Mouse (Mus musculus) forebrain, embryonic 14.5 days (tissue): ENCODE measurements around the gene Glg1. TPM values are rescaled to one million over a fixed set of nuclear protein-coding genes. Genes with fewer than 3 reads are reported as not detected.
"Not testable (repeated sequence)": the region's sequence is repeated elsewhere in the genome, so short reads cannot be mapped to it uniquely, and the experiment has no call there.

Experiments used
- ATAC-seq: fragments of 200-750 bp; cut with Nextera tagmentation; 2 replicates; pipeline ENCODE4 v1.8.0; 2017; ENCODE audit warnings: mild to moderate bottlenecking, moderate library complexity
- DNase-seq: peaks from one replicate; pipeline ENCODE4 v3.0.0-alpha.2; 2015; ENCODE audit warnings: low spot score
- H3K27ac ChIP-seq: fragments of 300-500 bp; sonication (generic); 2 replicates; pipeline ENCODE4 v1.5.1; 2014; ENCODE audit warnings: low read depth, mild to moderate bottlenecking, control low read depth, low read length, moderate library complexity
- H3K27me3 ChIP-seq: fragments of 300-500 bp; sonication (generic); replicated peaks from 2 replicates; pipeline ENCODE4 v1.6.1; 2014; ENCODE audit warnings: low read length, control low read depth, mixed read lengths; ENCODE audit not compliant: control insufficient read depth, insufficient read depth
- H3K36me3 ChIP-seq: fragments of 300-500 bp; sonication (generic); 2 replicates; pipeline ENCODE4 v1.6.1; 2014; ENCODE audit warnings: low read length, control low read depth; ENCODE audit not compliant: control insufficient read depth, insufficient read depth
- H3K4me1 ChIP-seq: fragments of 300-500 bp; sonication (generic); 2 replicates; pipeline ENCODE4 v1.6.1; 2014; ENCODE audit warnings: antibody characterized with exemption, low read length, control low read depth; ENCODE audit not compliant: control insufficient read depth, insufficient read depth
- H3K4me2 ChIP-seq: fragments of 300-500 bp; sonication (generic); 2 replicates; pipeline ENCODE4 v1.6.1; 2014; ENCODE audit warnings: mild to moderate bottlenecking, control low read depth, low read length
- H3K4me3 ChIP-seq: fragments of 300-500 bp; sonication (generic); 2 replicates; pipeline ENCODE4 v1.5.1; 2014; ENCODE audit warnings: low read depth, low read length, control low read depth
- H3K9ac ChIP-seq: fragments of 300-500 bp; sonication (generic); 2 replicates; pipeline ENCODE4 v1.6.1; 2014; ENCODE audit warnings: mild to moderate bottlenecking, low read length, control low read depth, moderate library complexity
- H3K9me3 ChIP-seq: fragments of 300-500 bp; sonication (generic); replicated peaks from 2 replicates; pipeline ENCODE4 v1.6.1; 2016; ENCODE audit warnings: low read length, control low read depth, mixed read lengths; ENCODE audit not compliant: control insufficient read depth
- WGBS: fragments of 180-500 bp; shearing (Covaris S2); extraction: QIAGEN DNeasy Blood & Tissue Kit; methylation state at CpG from one replicate; pipeline ENCODE4 v1.1.7; 2014; 5-methylcytosine and 5-hydroxymethylcytosine counted together
- polyA plus RNA-seq: library from polyadenylated mRNA; unstranded; fragments of >200 nt; fragmentation: Nextera tagmentation; extraction: Ambion mirVana; gene quantifications from 2 replicates; pipeline ENCODE4 v1.2.1, GENCODE M21; 2014

The Glg1 gene
- polyA plus RNA-seq, 1 experiment from 2014 or later = 65.2 TPM

DNA sequence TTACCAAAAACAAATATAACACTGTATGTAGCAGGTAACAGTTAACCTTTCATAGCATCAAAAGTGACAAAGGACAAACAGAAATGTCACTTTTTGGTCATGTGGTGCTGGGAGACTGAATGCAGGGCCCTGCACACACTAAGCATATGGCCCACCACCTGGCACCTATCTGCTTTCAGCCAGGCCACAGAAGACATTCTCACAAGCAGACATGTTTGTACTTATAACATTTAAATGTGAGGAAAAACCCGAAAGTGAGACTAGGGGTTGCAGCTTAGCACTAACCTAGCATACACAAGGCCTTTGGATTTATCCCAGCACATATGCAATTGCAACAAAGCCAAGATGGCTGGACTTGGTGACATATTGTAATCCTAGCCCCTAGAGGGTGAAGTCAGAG, 39.0 kb upstream of the Glg1 start:
- 60% methylated on average over 1 of the region's 1 CpGs for WGBS
- Histone ChIP-seq H3K27ac (no peak overlapping the region), H3K36me3 (peaks cover 35% of the 10 kb centered on the region), H3K4me1 (peaks cover 9% of the 10 kb centered on the region), H3K9ac (no peak overlapping the region), H3K9me3 (no peaks in the 10 kb centered on the region), H3K4me3 (no peak overlapping the region), H3K4me2 (0 out of 2 replicates have a peak overlapping the region, but pooled peaks have one; percentile 65), H3K27me3 (no peaks in the 10 kb centered on the region)
- ATAC-seq (no peak), DNase-seq (peak; percentile 64)

DNA sequence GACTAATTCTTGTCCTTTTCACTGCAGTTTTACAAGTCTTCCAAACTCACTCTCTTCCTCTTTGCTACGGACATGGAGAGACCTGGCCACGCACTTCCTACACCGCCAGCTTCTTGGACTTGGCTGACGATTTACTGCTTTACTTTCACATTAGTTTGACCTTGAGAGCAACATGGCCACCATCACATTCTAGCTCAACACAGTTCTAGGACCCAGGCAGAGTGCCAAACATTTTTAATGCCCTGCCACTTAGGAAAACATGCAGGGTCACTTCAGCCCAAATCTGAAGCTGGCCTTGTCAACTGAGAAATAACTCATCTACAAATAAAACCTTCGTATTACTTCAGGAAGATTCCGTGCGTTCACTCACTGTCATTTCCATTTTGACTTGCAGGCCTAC, 32.7 kb upstream of the Glg1 start:
- Histone ChIP-seq H3K4me1 (no peaks in the 10 kb centered on the region), H3K4me2 (no peak overlapping the region), H3K27me3 (no peaks in the 10 kb centered on the region), H3K27ac (no peak overlapping the region), H3K9me3 (no peaks in the 10 kb centered on the region), H3K4me3 (no peak overlapping the region), H3K9ac (no peak overlapping the region), H3K36me3 (peaks cover 83% of the 10 kb centered on the region)
- ATAC-seq = no peak
- 94% methylated on average over 7 of the region's 7 CpGs for WGBS
- no peak for DNase-seq

DNA sequence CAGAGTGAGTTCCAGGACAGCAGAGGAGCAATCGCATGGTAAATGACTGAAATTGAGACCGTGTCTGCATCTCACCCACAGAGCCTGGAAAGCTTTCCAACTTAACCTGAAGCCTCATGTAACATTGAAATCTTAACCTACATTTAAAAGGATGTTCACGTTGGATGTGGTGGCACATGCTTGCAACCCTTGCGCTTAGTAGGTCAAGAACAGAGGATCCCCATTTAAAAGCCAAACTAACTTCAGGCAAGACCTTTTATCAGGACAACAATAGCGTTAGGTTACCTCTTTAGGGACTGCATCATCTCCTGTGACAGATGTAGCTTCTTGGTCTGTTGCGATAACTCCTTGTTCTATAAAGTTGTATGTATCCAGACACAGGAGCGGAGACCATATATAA, 31.6 kb upstream of the Glg1 start:
- Histone ChIP-seq H3K36me3 (peaks cover 85% of the 10 kb centered on the region), H3K4me1 (no peaks in the 10 kb centered on the region), H3K9ac (no peak overlapping the region), H3K4me2 (no peak overlapping the region), H3K9me3 (no peaks in the 10 kb centered on the region), H3K4me3 (no peak overlapping the region), H3K27me3 (no peaks in the 10 kb centered on the region), H3K27ac (no peak overlapping the region)
- 97% methylated on average over 7 of the region's 7 CpGs for WGBS
- ATAC-seq (no peak), DNase-seq (no peak)

DNA sequence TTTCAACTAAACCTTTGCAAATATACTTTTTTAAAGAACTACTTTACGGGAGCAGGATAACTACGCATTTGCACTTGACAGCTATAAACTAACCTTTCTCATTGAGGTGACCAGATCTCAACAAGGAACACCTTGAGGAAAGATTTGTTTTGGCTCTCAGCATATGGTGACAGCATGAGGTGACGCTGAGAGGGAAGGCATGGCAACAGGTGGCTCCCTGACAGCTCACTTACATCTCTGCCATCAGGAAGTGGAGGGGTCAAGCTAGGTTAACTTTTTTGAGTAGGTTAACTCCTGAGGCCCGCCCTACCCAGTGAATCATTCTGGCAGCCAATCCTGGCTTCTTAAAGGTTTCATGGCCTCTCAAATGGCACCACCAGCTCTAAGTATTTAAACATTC, 26.6 kb upstream of the Glg1 start:
- Histone ChIP-seq H3K27me3 (no peaks in the 10 kb centered on the region), H3K36me3 (peaks cover 87% of the 10 kb centered on the region), H3K4me3 (no peak overlapping the region), H3K9me3 (no peaks in the 10 kb centered on the region), H3K9ac (no peak overlapping the region), H3K4me2 (no peak overlapping the region), H3K27ac (no peak overlapping the region), H3K4me1 (no peaks in the 10 kb centered on the region)
- ATAC-seq (no peak), DNase-seq (no peak)
- WGBS = 92% methylated on average over 4 of the region's 4 CpGs

DNA sequence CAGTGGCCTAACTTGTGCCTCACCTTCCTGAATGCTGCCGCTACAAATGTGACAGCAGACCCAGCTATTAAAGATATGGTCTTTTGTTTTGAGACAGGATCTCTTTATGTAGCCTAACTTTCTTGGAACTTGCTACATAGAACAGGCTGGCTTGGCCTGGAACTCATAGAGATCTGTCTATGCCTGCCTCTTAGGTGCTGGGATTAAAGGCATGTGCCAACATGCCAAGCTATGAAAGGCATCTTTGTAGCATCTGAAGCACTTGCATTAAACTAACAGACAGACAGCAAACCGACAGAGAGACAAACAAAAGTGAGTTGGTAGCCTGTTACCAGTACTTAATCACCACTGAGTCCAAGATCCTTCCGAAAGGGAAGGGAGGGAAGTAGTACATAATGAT, 23.1 kb upstream of the Glg1 start:
- 97% methylated on average over 3 of the region's 3 CpGs for WGBS

DNA sequence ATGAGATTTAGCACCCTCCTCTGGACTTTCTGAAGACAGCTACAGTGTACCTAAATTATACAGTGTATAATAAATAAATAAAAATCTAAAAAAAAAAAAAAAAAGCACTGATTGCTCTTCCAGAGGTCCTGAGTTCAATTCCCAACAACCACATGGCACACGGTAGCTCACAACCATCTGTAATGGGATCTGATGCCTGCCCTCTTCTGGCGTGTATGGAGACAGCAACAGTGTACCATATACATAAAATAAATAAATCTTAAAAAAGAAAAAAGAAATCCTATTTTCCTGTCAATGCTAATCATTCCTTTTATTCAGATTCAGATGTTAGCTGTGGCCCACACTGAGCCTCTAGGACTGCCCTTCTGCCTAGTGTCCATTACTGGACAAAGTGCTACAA, 9.3 kb upstream of the Glg1 start:
- Histone ChIP-seq H3K9me3 (no peaks in the 10 kb centered on the region), H3K36me3 (peaks cover 15% of the 10 kb centered on the region), H3K9ac (no peak overlapping the region), H3K27ac (no peak overlapping the region), H3K27me3 (no peaks in the 10 kb centered on the region), H3K4me2 (no peak overlapping the region), H3K4me3 (no peak overlapping the region), H3K4me1 (no peaks in the 10 kb centered on the region)
- DNase-seq = peak; percentile 9
- no peak for ATAC-seq
- 81% methylated on average over 2 of the region's 2 CpGs for WGBS

More for the DNA sequence above, 23.1 kb upstream of the Glg1 start:
- no peaks in the 10 kb centered on the region for H3K27me3 ChIP-seq
- no peak overlapping the region for H3K4me3 ChIP-seq
- H3K27ac ChIP-seq = no peak overlapping the region
- H3K36me3 ChIP-seq = peaks cover 86% of the 10 kb centered on the region
- no peak overlapping the region for H3K9ac ChIP-seq
- no peaks in the 10 kb centered on the region for H3K9me3 ChIP-seq
- H3K4me1 ChIP-seq = no peaks in the 10 kb centered on the region
- no peak for ATAC-seq
- H3K4me2 ChIP-seq = no peak overlapping the region
- no peak for DNase-seq

DNA sequence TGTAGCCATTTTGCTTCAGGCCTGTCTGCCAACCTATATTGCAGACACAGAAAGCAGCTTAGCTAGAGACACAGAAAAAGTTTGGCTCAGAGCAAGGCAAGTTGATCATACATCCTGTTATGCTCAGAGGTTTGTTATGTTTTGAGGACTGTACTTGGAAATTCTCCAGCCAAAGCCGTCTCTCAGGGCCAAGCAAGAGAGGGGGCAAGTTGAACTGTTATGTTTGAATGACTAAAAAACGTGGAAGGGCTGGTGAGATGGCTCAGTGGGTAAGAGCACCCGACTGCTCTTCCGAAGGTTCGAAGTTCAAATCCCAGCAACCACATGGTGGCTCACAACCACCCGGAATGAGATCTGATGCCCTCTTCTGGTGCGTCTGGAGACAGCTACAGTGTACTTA, 7.1 kb upstream of the Glg1 start:
- H3K4me2 ChIP-seq, H3K4me1 ChIP-seq, H3K4me3 ChIP-seq, DNase-seq, H3K9ac ChIP-seq, H3K9me3 ChIP-seq, ATAC-seq, H3K36me3 ChIP-seq, H3K27me3 ChIP-seq, H3K27ac ChIP-seq: not testable (repeated sequence)
- WGBS = 77% methylated on average over 7 of the region's 7 CpGs

DNA sequence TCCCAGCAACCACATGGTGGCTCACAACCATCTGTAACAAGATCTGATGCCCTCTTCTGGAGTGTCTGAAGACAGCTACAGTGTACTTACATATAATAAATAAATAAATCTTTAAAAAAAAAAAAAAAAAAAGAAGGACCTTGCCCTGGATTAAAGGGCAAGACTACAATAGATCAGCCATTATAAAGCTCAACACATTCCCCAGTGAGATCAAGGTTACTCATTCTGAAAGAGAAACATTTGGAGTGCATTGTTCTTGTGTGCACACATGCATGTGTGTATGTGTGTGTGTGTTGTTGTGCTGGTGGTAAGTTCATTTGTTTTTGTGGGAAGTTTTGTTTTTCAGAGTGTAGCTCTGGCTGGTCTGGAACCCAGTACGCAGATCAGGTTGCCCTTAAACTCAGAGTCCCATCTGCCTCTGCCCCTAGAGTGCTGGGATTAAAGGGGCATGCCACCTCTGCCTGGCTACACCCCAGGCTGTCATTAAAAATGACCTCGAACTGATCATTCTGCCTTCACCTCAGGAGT, 5.7 kb upstream of the Glg1 start:
- no peak overlapping the region for H3K4me3 ChIP-seq
- WGBS = 75% methylated on average over 2 of the region's 2 CpGs
- no peaks in the 10 kb centered on the region for H3K36me3 ChIP-seq
- ATAC-seq (no peak), DNase-seq (no peak)
- no peaks in the 10 kb centered on the region for H3K4me1 ChIP-seq
- H3K27ac ChIP-seq = no peak overlapping the region
- H3K4me2 ChIP-seq = no peak overlapping the region
- H3K9ac ChIP-seq = no peak overlapping the region
- H3K9me3 ChIP-seq = no peaks in the 10 kb centered on the region
- no peaks in the 10 kb centered on the region for H3K27me3 ChIP-seq

DNA sequence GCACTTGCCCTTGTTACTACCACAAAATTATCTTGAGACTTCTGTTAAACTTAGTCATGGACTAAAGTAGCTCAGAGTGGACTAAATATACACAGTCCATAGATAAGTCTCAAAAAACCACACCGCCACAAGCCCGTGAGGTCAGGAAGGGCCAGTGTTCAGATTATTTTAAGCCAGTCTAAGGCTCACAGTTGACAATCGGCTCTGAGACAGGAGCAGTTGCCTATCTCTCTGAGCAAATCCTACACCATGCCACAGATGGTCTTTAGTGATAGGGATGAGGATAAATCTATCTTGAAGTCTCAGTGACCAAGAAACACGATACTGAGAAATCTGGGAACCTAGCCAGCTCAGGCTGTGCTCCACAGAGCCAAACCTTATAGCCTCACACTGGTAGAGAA, 3.0 kb upstream of the Glg1 start:
- ATAC-seq = no peak
- Histone ChIP-seq H3K9me3 (no peaks in the 10 kb centered on the region), H3K9ac (no peak overlapping the region), H3K27me3 (no peaks in the 10 kb centered on the region), H3K4me1 (peaks cover 6% of the 10 kb centered on the region; the same call in 1 of the 2 replicates), H3K27ac (no peak overlapping the region), H3K36me3 (no peaks in the 10 kb centered on the region), H3K4me2 (no peak overlapping the region), H3K4me3 (no peak overlapping the region)
- DNase-seq = no peak
- WGBS = 85% methylated on average over 4 of the region's 4 CpGs
